Mouse (Mus musculus) erythroblast, embryonic 14.5 days (primary cell): ENCODE results near the gene Whrn.

ENCODE experiments used
- GATA1 ChIP-seq: IDR thresholded peaks from 2 replicates; pipeline ENCODE4 v1.6.1; 2012; ENCODE audit warnings: low read length, inconsistent platforms, mixed read lengths
- TAL1 ChIP-seq: IDR thresholded peaks from 3 replicates; pipeline ENCODE4 v1.6.1; 2012; ENCODE audit warnings: low read length, inconsistent platforms, mixed read lengths

DNA sequence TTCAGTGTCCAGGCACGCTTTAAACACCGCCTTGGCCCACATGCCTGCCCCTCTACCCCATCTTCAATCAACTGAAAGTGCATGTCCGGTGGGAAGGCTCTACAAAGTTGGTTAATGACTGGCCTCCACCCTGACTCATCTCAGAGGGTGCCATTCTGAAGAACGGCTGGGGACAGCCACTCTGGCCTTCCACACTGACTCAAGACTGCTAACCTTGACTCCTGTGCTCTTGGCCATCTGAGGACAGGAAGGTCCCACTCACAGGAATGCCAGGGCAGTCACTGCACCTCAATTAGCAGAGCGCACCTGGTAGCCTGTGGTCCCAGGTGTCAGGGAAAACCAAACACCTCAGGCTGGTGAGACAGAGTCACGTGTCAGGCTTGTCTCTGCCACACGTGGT, 17.8 kb downstream of the Whrn start:
- TF ChIP-seq GATA1 (no peak), TAL1 (no peak)
